Mouse (Mus musculus) G1E (cell line): ENCODE results near the gene Mst1.

Source experiments
- CTCF ChIP-seq: IDR thresholded peaks from 2 replicates; pipeline ENCODE4 v1.5.1; 2012; ENCODE audit warnings: low read depth, low read length, inconsistent platforms, mixed read lengths
- GATA1 ChIP-seq: IDR thresholded peaks from 2 replicates; pipeline ENCODE4 v1.6.1; 2012; ENCODE audit warnings: borderline replicate concordance, low read length, inconsistent platforms, mixed read lengths
- GATA2 ChIP-seq: IDR thresholded peaks from 2 replicates; pipeline ENCODE4 v1.6.1; 2012; ENCODE audit warnings: low read depth, low read length, inconsistent platforms, borderline replicate concordance
- POLR2AphosphoS5 ChIP-seq: IDR thresholded peaks from 2 replicates; pipeline ENCODE4 v1.6.1; 2012; ENCODE audit warnings: low read depth, low read length, inconsistent platforms; ENCODE audit not compliant: insufficient replicate concordance
- TAL1 ChIP-seq: conservative IDR thresholded peaks from 2 replicates; pipeline ENCODE4 v1.6.1; 2012; ENCODE audit warnings: low read depth, low read length, inconsistent platforms, mixed read lengths

DNA sequence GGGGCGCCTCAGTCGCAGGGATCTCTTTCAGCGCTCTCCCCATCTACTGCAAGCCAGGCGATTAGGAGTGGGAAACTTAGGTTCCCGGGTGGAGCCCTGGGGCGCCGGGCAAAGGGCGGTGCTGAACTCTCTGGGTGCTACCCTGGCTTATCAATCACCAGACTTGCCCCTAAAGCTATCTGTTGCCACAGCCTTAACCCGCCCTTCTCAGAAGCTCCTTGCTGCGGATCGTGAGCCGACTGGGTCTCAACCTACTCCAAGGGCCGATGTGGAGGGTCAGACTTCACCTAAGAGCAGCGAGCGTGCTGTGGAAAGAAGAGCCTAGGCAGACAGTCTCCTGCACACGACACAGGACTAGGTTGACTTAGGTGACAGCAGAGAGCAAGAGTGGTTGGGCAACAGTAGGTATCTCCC, 14.8 kb downstream of the Mst1 start:
- TF ChIP-seq CTCF (no peak), GATA1 (no peak), POLR2AphosphoS5 (no peak), TAL1 (peak; percentile 77), GATA2 (no peak)
